Mouse (Mus musculus) forebrain, postnatal 0 days (tissue): ENCODE results near the gene Deaf1. TPM values are rescaled to one million over a fixed set of nuclear protein-coding genes. Genes with fewer than 3 reads are reported as not detected.
A peak's percentile ranks its signal among the peaks of the same experiment; 100 is the strongest.

Experiments used
- ATAC-seq: fragments of 200-750 bp; cut with Nextera tagmentation; 2 replicates; pipeline ENCODE4 v1.8.0; 2017; ENCODE audit warnings: mild to moderate bottlenecking, moderate library complexity
- DNase-seq: peaks from one replicate; pipeline ENCODE4 v3.0.0-alpha.2; 2015
- H3K27ac ChIP-seq: fragments of 300-500 bp; sonication (generic); 2 replicates; pipeline ENCODE4 v1.5.1; 2014; ENCODE audit warnings: low read depth, mild to moderate bottlenecking, antibody characterized with exemption, low read length, moderate library complexity, mixed read lengths
- H3K27me3 ChIP-seq: fragments of 300-500 bp; sonication (generic); 2 replicates; pipeline ENCODE4 v1.6.1; 2014; ENCODE audit warnings: mild to moderate bottlenecking, low read length, mixed read lengths; ENCODE audit not compliant: insufficient read depth
- H3K36me3 ChIP-seq: fragments of 300-500 bp; sonication (generic); 2 replicates; pipeline ENCODE4 v1.6.1; 2014; ENCODE audit warnings: mild to moderate bottlenecking, moderate library complexity; ENCODE audit not compliant: insufficient read depth
- H3K4me1 ChIP-seq: fragments of 300-500 bp; sonication (generic); 2 replicates; pipeline ENCODE4 v1.6.1; 2014; ENCODE audit warnings: antibody characterized with exemption; ENCODE audit not compliant: insufficient read depth
- H3K4me2 ChIP-seq: fragments of 300-500 bp; sonication (generic); 2 replicates; pipeline ENCODE4 v1.6.1; 2014; ENCODE audit warnings: low read depth, mild to moderate bottlenecking, moderate library complexity
- H3K4me3 ChIP-seq: fragments of 300-500 bp; sonication (generic); 2 replicates; pipeline ENCODE4 v1.5.1; 2014; ENCODE audit warnings: low read depth, low read length, mixed read lengths
- H3K9ac ChIP-seq: fragments of 300-500 bp; sonication (generic); 2 replicates; pipeline ENCODE4 v1.6.1; 2014; ENCODE audit warnings: mild to moderate bottlenecking
- H3K9me3 ChIP-seq: fragments of 300-500 bp; sonication (generic); 2 replicates; pipeline ENCODE4 v1.6.1; 2016; ENCODE audit warnings: low read length
- CTCF ChIP-seq: sonication (generic); IDR thresholded peaks from 2 replicates; pipeline ENCODE4 v1.5.1; 2016; ENCODE audit warnings: antibody characterized with exemption, control low read depth, low read depth
- WGBS: fragments of 180-500 bp; shearing (Covaris S2); extraction: QIAGEN DNeasy Blood & Tissue Kit; methylation state at CpG from one replicate; pipeline ENCODE4 v1.1.7; 2014; 5-methylcytosine and 5-hydroxymethylcytosine counted together
- polyA plus RNA-seq: library from polyadenylated mRNA; unstranded; fragments of >200 nt; fragmentation: Nextera tagmentation; extraction: Ambion mirVana; gene quantifications from 2 replicates; pipeline ENCODE4 v1.2.1, GENCODE M21; 2015
- total RNA-seq: library from RNA; depleted of rRNA; stranded (reverse); fragments of >200 nt; gene quantifications from 2 replicates; pipeline ENCODE4 v1.2.3, GENCODE M21; 2014; rRNA removed

The Deaf1 gene
- total RNA-seq (238 and 239 TPM in 2 replicates), polyA plus RNA-seq (282 and 289 TPM in 2 replicates)

DNA sequence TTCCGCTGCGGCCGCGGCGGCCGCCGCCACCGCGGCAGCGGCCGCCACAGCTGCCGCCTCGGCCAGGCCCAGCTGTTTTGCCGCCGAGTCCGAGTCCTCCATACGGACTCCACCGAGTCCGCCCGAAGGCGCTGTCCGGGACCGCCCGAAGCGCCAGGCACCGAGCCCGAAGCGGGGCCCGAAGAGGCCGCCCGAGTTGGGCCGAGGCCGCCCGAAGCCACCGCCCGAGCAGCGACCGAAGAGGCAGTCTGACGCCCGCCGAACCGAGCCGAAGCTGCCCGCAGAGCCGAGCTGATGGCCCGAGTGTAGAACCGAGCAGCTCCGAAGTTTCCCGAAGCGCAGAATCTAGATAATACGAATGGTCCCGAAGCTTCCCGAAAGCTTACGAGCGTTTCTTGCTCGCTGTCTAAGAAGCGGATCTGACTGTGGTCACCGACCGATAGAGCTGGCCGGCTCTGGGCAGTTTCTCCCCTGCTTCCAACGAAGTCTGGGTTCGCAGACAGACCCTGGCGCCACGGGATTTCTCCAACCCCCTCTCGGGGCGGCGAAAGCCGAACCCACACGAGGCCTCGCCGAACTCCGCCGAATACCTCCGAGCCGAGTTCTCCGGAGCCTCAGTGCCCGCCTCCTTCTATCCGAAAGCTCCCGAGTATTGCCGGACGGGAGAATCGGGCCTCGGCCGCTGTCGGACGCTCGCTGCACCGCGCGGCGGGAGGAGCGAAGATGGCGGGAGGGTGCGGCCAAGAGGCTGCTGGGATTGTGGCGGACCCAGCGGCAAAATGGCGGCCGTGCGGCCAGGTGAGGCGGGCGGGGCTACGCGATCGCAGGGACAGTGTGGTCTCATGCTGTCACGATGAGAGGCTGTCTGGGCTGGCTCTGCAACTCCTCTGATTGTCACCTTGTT lies at the start of gene Deaf1, which contains the start of gene Tmem80:
Gene Deaf1 (minus strand): TSS at position 222 of the 904 bp plus-strand sequence.
Gene Tmem80 (plus strand): TSS at position 271 of the 904 bp plus-strand sequence.
- Histone ChIP-seq H3K4me1 (peaks cover 22% of the 10 kb centered on the region), H3K4me3 (peak within 1 kb of the TSS; percentile 70), H3K27me3 (no peaks in the 10 kb centered on the region), H3K9ac (peak within 1 kb of the TSS; percentile 98), H3K4me2 (peak within 1 kb of the TSS; percentile 100), H3K27ac (peak within 1 kb of the TSS; percentile 100), H3K36me3 (peaks cover 14% of the 10 kb centered on the region), H3K9me3 (no peaks in the 10 kb centered on the region)
- peak; percentile 96 for ATAC-seq
- under 1% methylated on average over 98 of the region's 105 CpGs for WGBS
- no peak for TF ChIP-seq CTCF
- peak; percentile 100 for DNase-seq

- no peaks in the 10 kb centered on the region for H3K4me1 ChIP-seq
- no peak for TF ChIP-seq CTCF
- no peak overlapping the region for H3K9ac ChIP-seq
- H3K36me3 ChIP-seq: no peaks in the 10 kb centered on the region
- H3K27ac ChIP-seq: no peak overlapping the region
- DNase-seq: no peak
- no peaks in the 10 kb centered on the region for H3K9me3 ChIP-seq
- no peak overlapping the region for H3K4me3 ChIP-seq
- H3K27me3 ChIP-seq: no peaks in the 10 kb centered on the region
- ATAC-seq: no peak
- no peak overlapping the region for H3K4me2 ChIP-seq
These were observed 46.9 kb upstream of the Deaf1 start for GRCm38 (mm10) chr7:141374399-141374798.

GRCm38 (mm10) chr7:141373611-141374010 lies 46.1 kb upstream of the Deaf1 start:
- Histone ChIP-seq H3K27me3 (no peaks in the 10 kb centered on the region), H3K9me3 (no peaks in the 10 kb centered on the region)
- 18% methylated on average over 6 of the region's 6 CpGs for WGBS

DNA sequence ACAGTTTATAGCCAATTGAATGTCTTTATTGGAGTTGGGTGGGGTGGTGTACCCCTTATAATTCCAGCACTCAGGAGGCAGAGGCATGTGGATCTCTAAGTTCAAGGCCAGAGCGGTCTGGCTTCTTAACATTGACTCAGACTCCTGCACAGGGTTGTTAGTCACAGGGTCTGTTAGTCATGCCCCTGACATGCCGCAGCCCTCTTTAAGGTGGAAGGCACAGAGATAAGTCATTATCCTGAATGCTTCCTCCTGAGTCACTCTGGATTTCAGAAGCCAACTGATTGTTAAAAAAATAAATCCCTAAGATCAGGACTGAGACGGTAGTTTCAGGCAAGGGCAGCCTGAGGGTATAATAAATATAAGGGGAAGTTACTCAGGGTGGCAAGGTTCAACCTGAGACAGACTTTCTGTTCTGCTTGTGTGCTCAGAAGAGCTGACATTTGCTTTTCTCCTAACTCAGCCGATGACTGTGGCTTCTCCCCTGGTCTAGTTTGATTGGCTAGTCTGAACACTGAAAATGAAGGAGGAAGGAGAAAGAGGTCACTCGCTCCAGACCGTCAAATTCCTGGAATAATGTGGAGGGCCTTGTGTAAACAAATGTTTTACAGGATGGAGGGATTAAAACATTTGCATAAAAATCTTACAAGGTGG lies 44.6 kb upstream of the Deaf1 start:
- 79% methylated on average over 6 of the region's 6 CpGs for WGBS
- no peak overlapping the region for H3K4me2 ChIP-seq
- ATAC-seq: no peak

More at GRCm38 (mm10) chr7:141373611-141374010, 46.1 kb upstream of the Deaf1 start:
- H3K4me3 ChIP-seq: no peak overlapping the region
- no peaks in the 10 kb centered on the region for H3K4me1 ChIP-seq
- TF ChIP-seq CTCF: no peak
- H3K27ac ChIP-seq: no peak overlapping the region
- H3K36me3 ChIP-seq: no peaks in the 10 kb centered on the region
- no peak overlapping the region for H3K9ac ChIP-seq
- H3K4me2 ChIP-seq: no peak overlapping the region
- ATAC-seq (no peak), DNase-seq (no peak)

GRCm38 (mm10) chr7:141369918-141370317 lies 42.4 kb upstream of the Deaf1 start:
- no peak for DNase-seq
- no peak overlapping the region for H3K4me3 ChIP-seq
- ATAC-seq: no peak
- H3K36me3 ChIP-seq: no peaks in the 10 kb centered on the region
- H3K27ac ChIP-seq: no peak overlapping the region
- H3K9ac ChIP-seq: no peak overlapping the region
- no peaks in the 10 kb centered on the region for H3K27me3 ChIP-seq
- TF ChIP-seq CTCF: no peak
- 62% methylated on average over 5 of the region's 5 CpGs for WGBS
- H3K9me3 ChIP-seq: no peaks in the 10 kb centered on the region
- H3K4me2 ChIP-seq: no peak overlapping the region
- no peaks in the 10 kb centered on the region for H3K4me1 ChIP-seq

More for the DNA sequence above, 44.6 kb upstream of the Deaf1 start:
- no peaks in the 10 kb centered on the region for H3K27me3 ChIP-seq
- H3K27ac ChIP-seq: no peak overlapping the region
- no peaks in the 10 kb centered on the region for H3K4me1 ChIP-seq
- no peak for TF ChIP-seq CTCF
- H3K36me3 ChIP-seq: no peaks in the 10 kb centered on the region
- no peak overlapping the region for H3K9ac ChIP-seq
- no peak overlapping the region for H3K4me3 ChIP-seq
- no peaks in the 10 kb centered on the region for H3K9me3 ChIP-seq
- no peak for DNase-seq

DNA sequence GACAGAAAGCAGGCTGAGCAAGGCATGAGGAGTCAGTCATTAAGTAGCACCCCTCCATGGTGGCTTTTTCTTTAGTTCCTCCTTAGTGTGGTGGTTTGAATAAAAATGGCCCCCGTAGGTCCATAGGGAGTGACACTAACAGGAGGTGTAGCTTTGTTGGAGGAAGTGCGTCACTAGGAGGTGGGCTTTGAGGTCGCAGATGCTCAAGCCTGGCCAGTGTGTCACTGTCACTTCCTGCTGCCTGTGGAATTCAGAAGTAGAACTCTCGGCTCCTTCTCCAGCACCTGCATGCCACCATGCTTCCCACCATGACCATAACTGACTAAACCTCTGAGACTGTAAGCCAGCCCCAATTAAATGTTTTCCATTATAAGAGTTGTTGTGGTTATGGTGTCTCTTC lies 39.9 kb upstream of the Deaf1 start:
- no peak for TF ChIP-seq CTCF
- Histone ChIP-seq H3K27ac (no peak overlapping the region), H3K9ac (no peak overlapping the region), H3K4me3 (no peak overlapping the region), H3K9me3 (no peaks in the 10 kb centered on the region), H3K27me3 (no peaks in the 10 kb centered on the region), H3K4me1 (no peaks in the 10 kb centered on the region), H3K36me3 (no peaks in the 10 kb centered on the region), H3K4me2 (no peak overlapping the region)
- ATAC-seq (no peak), DNase-seq (no peak)
- 80% methylated on average over 4 of the region's 4 CpGs for WGBS

GRCm38 (mm10) chr7:141365049-141365445 lies 37.6 kb upstream of the Deaf1 start:
- Histone ChIP-seq H3K27me3 (no peaks in the 10 kb centered on the region), H3K9me3 (no peaks in the 10 kb centered on the region), H3K27ac (no peak overlapping the region), H3K4me2 (no peak overlapping the region), H3K4me3 (no peak overlapping the region), H3K4me1 (no peaks in the 10 kb centered on the region), H3K36me3 (no peaks in the 10 kb centered on the region), H3K9ac (no peak overlapping the region)
- DNase-seq (no peak), ATAC-seq (no peak)
- WGBS: 64% methylated on average over 3 of the region's 3 CpGs
- no peak for TF ChIP-seq CTCF
